ENCODE assay signal across 17 mouse cellular contexts in the genomic region with DNA sequence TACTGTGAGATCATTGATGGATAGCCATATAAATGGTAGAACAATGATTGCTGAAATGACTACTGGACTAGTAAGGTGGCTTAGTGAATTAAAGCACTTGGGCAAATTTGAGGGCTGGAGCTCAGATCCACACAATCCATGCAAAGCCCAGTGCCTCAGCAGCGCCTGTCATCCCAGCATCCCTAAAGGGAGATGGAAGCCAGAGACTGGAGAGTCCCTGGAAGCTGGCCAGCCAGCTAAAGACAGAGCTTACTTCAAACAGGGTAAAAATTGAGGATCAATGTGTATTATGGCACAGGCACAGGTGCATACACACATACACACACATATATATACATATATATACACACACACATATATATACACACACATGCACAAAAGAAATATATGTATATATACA.
DNase-seq lines count a peak whose midpoint lies in the region; ATAC-seq lines count a peak whose summit lies in the region.
"Had no signal": no experiment of that assay in that cellular context is flagged by ENCODE, and none has a peak within 500 bp of the region (broad histone marks: within the 10 kb centered on the region; RNA-seq: fewer than 3 reads in every experiment).

No protein-coding gene starts in this region.

- ATAC-seq in cerebellum, adult (ENCODE audit: insufficient number of reproducible peaks, low FRiP score, low TSS enrichment): no peak
- ATAC-seq: activated CD4-positive, CD25-positive, alpha-beta regulatory T cell, adult 4 months; forebrain, embryonic 13.5 days; forebrain, embryonic 15.5 days; forebrain, postnatal 0 days; Patski had no signal

- peak; percentile 63 to 66 for DNase-seq in cerebellum, postnatal 14 days
- no peak for DNase-seq in cerebellum, adult 9-11 months
- DNase-seq in cerebellum, postnatal 36 days: peak; percentile 30 to 41
- peak; percentile 33 for DNase-seq in right cerebral cortex, postnatal 14 days
- no peak for DNase-seq in right cerebral cortex, postnatal 25 days
- DNase-seq in MN1 (ENCODE audit: low spot score): peak; percentile 67
- no peak for DNase-seq in layer of hippocampus, adult 8-10 months (ENCODE audit: low spot score in 2 of 2)
- DNase-seq: adrenal gland, adult 8-10 months; adrenal gland, postnatal 14 days; adrenal gland, postnatal 36 days; cerebellum, adult 8-10 months; forebrain, postnatal 0 days had no signal

Comparison
In these comparisons a context has a peak if more than half of its experiments do, and no peak if none do; other contexts are left out.
1. DNase-seq: peak in cerebellum, postnatal 14 days (2 of 2), cerebellum, postnatal 36 days (2 of 2), right cerebral cortex, postnatal 14 days (single experiment) and MN1 (single experiment); none in cerebellum, adult 9-11 months (single experiment), right cerebral cortex, postnatal 25 days (single experiment) and layer of hippocampus, adult 8-10 months (0 of 2).